Mouse (Mus musculus): ENCODE data around the gene Furin. TPM values are rescaled to one million over a fixed set of nuclear protein-coding genes. Genes with fewer than 3 reads are reported as not detected.

Gene Furin
- total and polyA plus RNA-seq, 2 experiments from 2014 or later = 18.9 to 67.6 TPM

DNA sequence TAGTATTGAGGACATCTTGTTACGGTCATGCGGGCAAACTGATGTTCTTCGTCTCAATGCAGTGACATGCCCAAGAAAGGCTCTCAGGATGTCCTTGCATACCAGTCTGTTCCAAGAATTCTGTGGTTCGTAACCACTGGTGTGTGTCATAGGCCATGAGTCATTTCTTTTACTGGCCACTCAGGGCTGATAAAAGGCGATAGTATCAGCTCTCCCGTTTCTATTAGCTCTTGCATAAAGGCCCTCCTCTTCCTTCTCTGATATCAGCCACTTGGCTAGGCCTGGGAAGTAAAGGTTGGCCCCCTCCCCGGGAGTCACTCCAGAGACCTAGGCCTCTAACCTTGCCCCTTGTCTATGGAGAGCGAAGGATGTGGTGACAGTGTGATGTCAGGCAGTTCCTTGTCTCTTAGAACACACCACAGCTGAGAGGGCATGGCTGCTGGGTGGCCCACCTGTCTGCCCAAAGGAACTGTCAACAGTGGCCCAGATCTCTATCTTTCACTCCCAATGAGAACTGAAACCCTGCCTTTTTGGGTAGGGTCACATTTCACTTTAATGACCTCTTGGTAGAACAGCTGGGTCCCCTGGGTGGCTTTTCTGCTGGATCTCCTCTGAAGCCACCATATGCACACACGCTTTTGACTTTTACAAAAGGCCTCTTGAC, 29.7 kb downstream of the Furin start:
- WGBS = 49% methylated on average over 9 of the region's 9 CpGs
- TF ChIP-seq CTCF (IDR thresholded peaks at IDR 0.05; ENCODE audit: low read depth) (no peak), EP300 (IDR thresholded peaks at IDR 0.05; ENCODE audit: low read depth) (no peak)
- Histone ChIP-seq H3K4me1 (ENCODE audit: control insufficient read depth, insufficient read depth) (no peaks in the 10 kb centered on the region), H3K9ac (replicated peaks; ENCODE audit: low read depth, low read length) (no peak overlapping the region), H3K4me2 (ENCODE audit: low read depth, low read length) (no peak overlapping the region), H3K27ac (ENCODE audit: low read depth) (no peak overlapping the region), H3K4me3 (ENCODE audit: low read depth, low read length) (no peak overlapping the region), H3K27me3 (ENCODE audit: control insufficient read depth, insufficient read depth, low read length) (no peaks in the 10 kb centered on the region), H3K36me3 (replicated peaks; ENCODE audit: control insufficient read depth, insufficient read depth, low read length) (peaks cover 19% of the 10 kb centered on the region), H3K9me3 (replicated peaks; ENCODE audit: control insufficient read depth, low read length) (no peaks in the 10 kb centered on the region)
- peak; percentile 14 for DNase-seq (ENCODE audit: low spot score)
- ATAC-seq (ENCODE audit: insufficient read depth, low read depth) = no peak

DNA sequence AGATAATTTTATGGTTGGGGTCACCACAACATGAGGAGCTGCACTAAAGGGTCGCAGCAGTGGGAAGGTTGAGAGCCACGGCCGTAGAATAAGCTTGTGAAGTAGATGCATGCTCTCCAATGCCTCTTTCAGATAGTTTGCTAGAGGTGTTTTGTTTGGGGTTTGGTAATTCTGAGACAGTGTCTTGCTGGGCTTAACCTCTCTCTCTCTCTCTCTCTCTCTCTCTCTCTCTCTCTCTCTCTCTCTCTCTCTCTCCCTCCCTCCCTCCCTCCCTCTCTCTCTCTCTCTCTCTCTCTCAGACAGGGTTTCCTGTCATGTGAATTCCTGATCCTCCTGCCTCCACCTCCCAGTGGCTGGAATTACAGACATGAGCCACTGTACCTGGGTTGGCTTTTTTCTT, 30.5 kb downstream of the Furin start:
- ATAC-seq (ENCODE audit: insufficient read depth, low read depth) = no peak
- 0 out of 2 replicates have a peak, but pooled peaks cover 3% of the 10 kb centered on the region for H3K4me1 ChIP-seq (ENCODE audit: control insufficient read depth, insufficient read depth)
- H3K4me3 ChIP-seq (ENCODE audit: low read depth, low read length) = no peak overlapping the region
- peaks cover 11% of the 10 kb centered on the region; the same call in 1 of the 2 replicates for H3K36me3 ChIP-seq (replicated peaks; ENCODE audit: control insufficient read depth, insufficient read depth, low read length)
- no peak overlapping the region for H3K9ac ChIP-seq (replicated peaks; ENCODE audit: low read depth, low read length)
- WGBS = 93% methylated on average over 3 of the region's 3 CpGs
- TF ChIP-seq EP300 (IDR thresholded peaks at IDR 0.05; ENCODE audit: low read depth) (no peak), CTCF (IDR thresholded peaks at IDR 0.05; ENCODE audit: low read depth) (no peak)
- H3K27ac ChIP-seq (ENCODE audit: low read depth) = no peak overlapping the region
- no peaks in the 10 kb centered on the region for H3K27me3 ChIP-seq (ENCODE audit: control insufficient read depth, insufficient read depth, low read length)
- no peak overlapping the region for H3K4me2 ChIP-seq (ENCODE audit: low read depth, low read length)
- H3K9me3 ChIP-seq (replicated peaks; ENCODE audit: control insufficient read depth, low read length) = no peaks in the 10 kb centered on the region
- DNase-seq (ENCODE audit: low spot score) = no peak

DNA sequence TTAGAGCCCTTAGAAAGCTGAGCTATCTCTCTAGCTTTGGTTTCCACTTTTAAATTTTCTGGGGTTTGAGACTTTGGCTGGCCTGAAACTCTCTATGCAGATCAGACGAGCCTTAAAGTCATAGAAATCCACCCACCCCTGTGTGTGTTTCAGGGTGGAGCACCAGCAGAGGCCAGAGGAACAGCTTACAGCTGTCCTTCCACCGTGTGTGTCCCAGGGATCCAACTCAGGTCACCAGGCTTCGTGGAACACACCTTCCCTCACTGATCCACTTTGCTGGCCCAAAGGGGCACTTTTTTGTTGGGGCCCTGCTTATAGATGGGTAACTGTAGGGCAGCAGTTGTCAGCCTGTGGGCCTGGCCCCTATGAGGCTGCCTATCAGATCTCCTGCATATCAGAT, 31.0 kb downstream of the Furin start:
- Histone ChIP-seq H3K9me3 (replicated peaks; ENCODE audit: control insufficient read depth, low read length) (no peaks in the 10 kb centered on the region), H3K4me3 (ENCODE audit: low read depth, low read length) (no peak overlapping the region), H3K27ac (ENCODE audit: low read depth) (no peak overlapping the region), H3K27me3 (ENCODE audit: control insufficient read depth, insufficient read depth, low read length) (no peaks in the 10 kb centered on the region), H3K36me3 (replicated peaks; ENCODE audit: control insufficient read depth, insufficient read depth, low read length) (peaks cover 6% of the 10 kb centered on the region; the same call in 1 of the 2 replicates), H3K9ac (replicated peaks; ENCODE audit: low read depth, low read length) (no peak overlapping the region), H3K4me2 (ENCODE audit: low read depth, low read length) (no peak overlapping the region), H3K4me1 (ENCODE audit: control insufficient read depth, insufficient read depth) (0 out of 2 replicates have a peak, but pooled peaks cover 8% of the 10 kb centered on the region)
- no peak for DNase-seq (ENCODE audit: low spot score)
- no peak for ATAC-seq (ENCODE audit: insufficient read depth, low read depth)
- 51% methylated on average over 3 of the region's 3 CpGs for WGBS
- TF ChIP-seq CTCF (IDR thresholded peaks at IDR 0.05; ENCODE audit: low read depth) (no peak), EP300 (IDR thresholded peaks at IDR 0.05; ENCODE audit: low read depth) (no peak)

DNA sequence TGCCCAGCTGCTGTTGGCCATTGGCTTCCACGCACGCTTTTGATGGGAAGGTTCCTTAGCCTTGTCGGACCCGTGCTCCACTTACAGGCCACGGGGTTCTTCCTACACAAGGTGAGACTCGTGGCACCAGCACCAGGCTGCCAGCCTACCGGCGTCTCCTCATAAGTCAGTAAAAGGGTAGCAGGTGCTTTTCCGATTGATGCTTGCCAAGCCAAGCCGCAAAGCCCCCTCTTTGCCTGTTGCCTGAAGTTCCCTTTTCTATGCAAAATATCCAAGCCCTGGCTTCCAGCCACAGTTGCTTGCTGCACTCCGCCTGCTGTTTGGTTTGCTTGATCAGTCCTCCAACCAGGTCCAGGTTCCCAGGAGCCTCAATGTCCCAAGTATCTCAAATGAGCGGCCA, 31.4 kb downstream of the Furin start:
- no peaks in the 10 kb centered on the region for H3K9me3 ChIP-seq (replicated peaks; ENCODE audit: control insufficient read depth, low read length)
- no peak for ATAC-seq (ENCODE audit: insufficient read depth, low read depth)
- no peak for TF ChIP-seq CTCF (IDR thresholded peaks at IDR 0.05; ENCODE audit: low read depth)
- no peak for TF ChIP-seq EP300 (IDR thresholded peaks at IDR 0.05; ENCODE audit: low read depth)

DNA sequence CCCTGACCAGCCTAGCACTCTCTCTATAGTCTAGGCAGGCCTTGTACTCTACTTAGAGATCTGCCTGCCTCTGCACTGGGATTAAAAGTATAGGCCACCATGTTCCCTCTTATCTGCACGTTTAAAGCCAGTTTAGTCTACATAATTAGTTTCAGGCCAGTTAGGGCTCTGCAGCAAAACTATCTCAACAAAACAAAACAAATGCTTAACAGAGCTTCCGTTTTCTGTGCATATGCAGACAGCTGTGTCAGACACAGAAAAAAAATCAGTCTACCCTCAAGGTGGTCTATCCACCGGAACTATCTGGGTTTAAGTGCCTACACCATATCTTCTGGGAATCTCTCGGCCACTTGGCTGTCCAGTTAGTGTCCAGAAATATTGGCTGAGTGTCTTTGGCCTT, 31.9 kb downstream of the Furin start:
- Histone ChIP-seq H3K4me2 (ENCODE audit: low read depth, low read length) (no peak overlapping the region), H3K9ac (replicated peaks; ENCODE audit: low read depth, low read length) (no peak overlapping the region), H3K4me3 (ENCODE audit: low read depth, low read length) (no peak overlapping the region), H3K27ac (ENCODE audit: low read depth) (no peak overlapping the region), H3K36me3 (replicated peaks; ENCODE audit: control insufficient read depth, insufficient read depth, low read length) (peaks cover 2% of the 10 kb centered on the region; the same call in 1 of the 2 replicates), H3K4me1 (ENCODE audit: control insufficient read depth, insufficient read depth) (0 out of 2 replicates have a peak, but pooled peaks cover 10% of the 10 kb centered on the region), H3K27me3 (ENCODE audit: control insufficient read depth, insufficient read depth, low read length) (no peaks in the 10 kb centered on the region), H3K9me3 (replicated peaks; ENCODE audit: control insufficient read depth, low read length) (no peaks in the 10 kb centered on the region)
- DNase-seq (ENCODE audit: low spot score) = no peak
- TF ChIP-seq EP300 (IDR thresholded peaks at IDR 0.05; ENCODE audit: low read depth) (no peak), CTCF (IDR thresholded peaks at IDR 0.05; ENCODE audit: low read depth) (no peak)
- no peak for ATAC-seq (ENCODE audit: insufficient read depth, low read depth)
- WGBS = 67% methylated on average over 4 of the region's 4 CpGs

More for the DNA sequence above, 31.4 kb downstream of the Furin start:
- Histone ChIP-seq H3K36me3 (replicated peaks; ENCODE audit: control insufficient read depth, insufficient read depth, low read length) (peaks cover 2% of the 10 kb centered on the region; the same call in 1 of the 2 replicates), H3K27me3 (ENCODE audit: control insufficient read depth, insufficient read depth, low read length) (no peaks in the 10 kb centered on the region), H3K27ac (ENCODE audit: low read depth) (no peak overlapping the region), H3K9ac (replicated peaks; ENCODE audit: low read depth, low read length) (no peak overlapping the region), H3K4me1 (ENCODE audit: control insufficient read depth, insufficient read depth) (0 out of 2 replicates have a peak, but pooled peaks cover 10% of the 10 kb centered on the region), H3K4me2 (ENCODE audit: low read depth, low read length) (no peak overlapping the region), H3K4me3 (ENCODE audit: low read depth, low read length) (no peak overlapping the region)
- no peak for DNase-seq (ENCODE audit: low spot score)
- 85% methylated on average over 12 of the region's 12 CpGs for WGBS
